Mouse (Mus musculus): Measurements from ENCODE around the gene Rnaseh1. TPM values are rescaled to one million over a fixed set of nuclear protein-coding genes. Genes with fewer than 3 reads are reported as not detected.

Rnaseh1 gene
- polyA plus RNA-seq (2015; fragmentation: Nextera tagmentation; extraction: Ambion mirVana): 26.1 and 27.9 TPM in 2 replicates

- no peaks in the 10 kb centered on the region for H3K9me3 ChIP-seq
- H3K4me2 ChIP-seq (replicated peaks): peak within 1 kb of the TSS; percentile 71
- H3K9ac ChIP-seq: peak within 1 kb of the TSS; percentile 76
- H3K4me1 ChIP-seq (replicated peaks): peaks cover 5% of the 10 kb centered on the region; the same call in 1 of the 2 replicates
- WGBS: 2% methylated on average over 52 of the region's 52 CpGs
- peak within 1 kb of the TSS; percentile 73 for H3K4me3 ChIP-seq (replicated peaks)
- ATAC-seq: peak; percentile 97
- 0 out of 2 replicates have a peak, but pooled peaks cover 3% of the 10 kb centered on the region for H3K36me3 ChIP-seq
- H3K27me3 ChIP-seq (replicated peaks): no peaks in the 10 kb centered on the region
- H3K27ac ChIP-seq: no peak within 1 kb of the TSS; the same call in 1 of the 2 replicates
Observed at GRCm38 (mm10) chr12:28649141-28650110, at the start of gene Rnaseh1. Rnaseh1 (plus strand) TSS chr12:28649602.

GRCm38 (mm10) chr12:28602259-28602658 lies 47.1 kb upstream of the Rnaseh1 start:
- Histone ChIP-seq H3K27ac (no peak overlapping the region), H3K9ac (no peak overlapping the region), H3K4me2 (replicated peaks) (no peak overlapping the region), H3K4me3 (replicated peaks) (no peak overlapping the region), H3K9me3 (no peaks in the 10 kb centered on the region), H3K36me3 (no peaks in the 10 kb centered on the region), H3K27me3 (replicated peaks) (no peaks in the 10 kb centered on the region), H3K4me1 (replicated peaks) (no peaks in the 10 kb centered on the region)
- 27% methylated on average over 4 of the region's 4 CpGs for WGBS
- ATAC-seq: peak; percentile 12; the same call in 1 of the 2 replicates

GRCm38 (mm10) chr12:28603494-28603893 lies 45.9 kb upstream of the Rnaseh1 start:
- H3K36me3 ChIP-seq: no peaks in the 10 kb centered on the region
- no peaks in the 10 kb centered on the region for H3K27me3 ChIP-seq (replicated peaks)
- ATAC-seq: no peak
- 76% methylated on average over 1 of the region's 1 CpGs for WGBS
- no peak overlapping the region for H3K27ac ChIP-seq
- no peak overlapping the region for H3K4me2 ChIP-seq (replicated peaks)
- H3K4me1 ChIP-seq (replicated peaks): no peaks in the 10 kb centered on the region
- no peak overlapping the region for H3K9ac ChIP-seq
- no peak overlapping the region for H3K4me3 ChIP-seq (replicated peaks)
- no peaks in the 10 kb centered on the region for H3K9me3 ChIP-seq

GRCm38 (mm10) chr12:28607546-28608305 lies 41.7 kb upstream of the Rnaseh1 start:
- no peaks in the 10 kb centered on the region for H3K27me3 ChIP-seq (replicated peaks)
- H3K9me3 ChIP-seq: no peaks in the 10 kb centered on the region
- no peaks in the 10 kb centered on the region for H3K36me3 ChIP-seq
- H3K9ac ChIP-seq: no peak overlapping the region
- H3K4me2 ChIP-seq (replicated peaks): no peak overlapping the region
- no peak overlapping the region for H3K4me3 ChIP-seq (replicated peaks)
- no peak overlapping the region for H3K27ac ChIP-seq
- no peak for ATAC-seq
- 65% methylated on average over 17 of the region's 17 CpGs for WGBS
- H3K4me1 ChIP-seq (replicated peaks): no peaks in the 10 kb centered on the region

- H3K27me3 ChIP-seq (replicated peaks): no peaks in the 10 kb centered on the region
- no peak for ATAC-seq
- H3K27ac ChIP-seq: no peak overlapping the region
- H3K9me3 ChIP-seq: no peaks in the 10 kb centered on the region
- peak overlapping the region; percentile 13 for H3K9ac ChIP-seq
- no peak overlapping the region for H3K4me2 ChIP-seq (replicated peaks)
- 43% methylated on average over 6 of the region's 6 CpGs for WGBS
- no peaks in the 10 kb centered on the region for H3K4me1 ChIP-seq (replicated peaks)
- no peaks in the 10 kb centered on the region for H3K36me3 ChIP-seq
- no peak overlapping the region for H3K4me3 ChIP-seq (replicated peaks)
Observed at GRCm38 (mm10) chr12:28612391-28612790, 37.0 kb upstream of the Rnaseh1 start.

- H3K4me3 ChIP-seq (replicated peaks): no peak overlapping the region
- H3K9me3 ChIP-seq: no peaks in the 10 kb centered on the region
- ATAC-seq: no peak
- no peaks in the 10 kb centered on the region for H3K4me1 ChIP-seq (replicated peaks)
- H3K36me3 ChIP-seq: no peaks in the 10 kb centered on the region
- H3K4me2 ChIP-seq (replicated peaks): no peak overlapping the region
- no peak overlapping the region for H3K9ac ChIP-seq
- WGBS: 67% methylated on average over 7 of the region's 7 CpGs
- no peaks in the 10 kb centered on the region for H3K27me3 ChIP-seq (replicated peaks)
- no peak overlapping the region for H3K27ac ChIP-seq
Observed at GRCm38 (mm10) chr12:28614401-28614800, 35.0 kb upstream of the Rnaseh1 start.

- no peak overlapping the region for H3K9ac ChIP-seq
- 52% methylated on average over 4 of the region's 4 CpGs for WGBS
- no peak overlapping the region for H3K4me3 ChIP-seq (replicated peaks)
- H3K27ac ChIP-seq: no peak overlapping the region
- H3K4me2 ChIP-seq (replicated peaks): no peak overlapping the region
- no peaks in the 10 kb centered on the region for H3K27me3 ChIP-seq (replicated peaks)
- ATAC-seq: no peak
- no peaks in the 10 kb centered on the region for H3K9me3 ChIP-seq
- no peaks in the 10 kb centered on the region for H3K36me3 ChIP-seq
- H3K4me1 ChIP-seq (replicated peaks): peaks cover 11% of the 10 kb centered on the region
Observed at GRCm38 (mm10) chr12:28617297-28617696, 32.1 kb upstream of the Rnaseh1 start.

- WGBS: 9% methylated on average over 7 of the region's 7 CpGs
- Histone ChIP-seq H3K27ac (no peak overlapping the region), H3K27me3 (replicated peaks) (no peaks in the 10 kb centered on the region), H3K9ac (no peak overlapping the region), H3K9me3 (no peaks in the 10 kb centered on the region), H3K4me3 (replicated peaks) (no peak overlapping the region), H3K4me2 (replicated peaks) (no peak overlapping the region), H3K4me1 (replicated peaks) (peaks cover 15% of the 10 kb centered on the region), H3K36me3 (no peaks in the 10 kb centered on the region)
- ATAC-seq: no peak
Observed at GRCm38 (mm10) chr12:28621451-28622166, 27.8 kb upstream of the Rnaseh1 start.

GRCm38 (mm10) chr12:28622167-28622532 lies 27.3 kb upstream of the Rnaseh1 start:
- Histone ChIP-seq H3K27ac (no peak overlapping the region), H3K27me3 (replicated peaks) (no peaks in the 10 kb centered on the region), H3K4me1 (replicated peaks) (peaks cover 15% of the 10 kb centered on the region), H3K4me3 (replicated peaks) (no peak overlapping the region), H3K4me2 (replicated peaks) (no peak overlapping the region), H3K36me3 (no peaks in the 10 kb centered on the region), H3K9ac (no peak overlapping the region), H3K9me3 (no peaks in the 10 kb centered on the region)
- ATAC-seq: no peak
- WGBS: 29% methylated on average over 5 of the region's 5 CpGs

GRCm38 (mm10) chr12:28622641-28623040 lies 26.8 kb upstream of the Rnaseh1 start:
- H3K9ac ChIP-seq: no peak overlapping the region
- no peak for ATAC-seq
- H3K27ac ChIP-seq: no peak overlapping the region
- H3K4me2 ChIP-seq (replicated peaks): no peak overlapping the region
- WGBS: 53% methylated on average over 1 of the region's 1 CpGs
- H3K4me1 ChIP-seq (replicated peaks): peaks cover 15% of the 10 kb centered on the region
- H3K4me3 ChIP-seq (replicated peaks): no peak overlapping the region
- no peaks in the 10 kb centered on the region for H3K27me3 ChIP-seq (replicated peaks)
- H3K9me3 ChIP-seq: no peaks in the 10 kb centered on the region
- H3K36me3 ChIP-seq: no peaks in the 10 kb centered on the region

- Histone ChIP-seq H3K27ac (0 out of 2 replicates have a peak within 1 kb of the TSS, but pooled peaks have one; percentile 9), H3K9me3 (no peaks in the 10 kb centered on the region), H3K9ac (no peak within 1 kb of the TSS), H3K4me1 (replicated peaks) (peaks cover 15% of the 10 kb centered on the region), H3K4me2 (replicated peaks) (no peak within 1 kb of the TSS), H3K36me3 (no peaks in the 10 kb centered on the region), H3K27me3 (replicated peaks) (no peaks in the 10 kb centered on the region), H3K4me3 (replicated peaks) (no peak within 1 kb of the TSS)
- 29% methylated on average over 5 of the region's 5 CpGs for WGBS
- ATAC-seq: no peak
Observed at GRCm38 (mm10) chr12:28623195-28623594, 26.2 kb upstream of the Rnaseh1 start, which contains the start of gene Colec11. Colec11 (minus strand) TSS chr12:28623377.

- Histone ChIP-seq H3K36me3 (peaks cover 2% of the 10 kb centered on the region), H3K4me2 (replicated peaks) (no peak overlapping the region), H3K27me3 (replicated peaks) (no peaks in the 10 kb centered on the region), H3K9ac (no peak overlapping the region), H3K4me3 (replicated peaks) (no peak overlapping the region), H3K27ac (no peak overlapping the region), H3K9me3 (no peaks in the 10 kb centered on the region), H3K4me1 (replicated peaks) (peaks cover 15% of the 10 kb centered on the region)
- no peak for ATAC-seq
- 80% methylated on average over 2 of the region's 2 CpGs for WGBS
Observed at GRCm38 (mm10) chr12:28624251-28624650, 25.2 kb upstream of the Rnaseh1 start.
